Mouse (Mus musculus) T-cell, adult 2 months (primary cell): Measurements from ENCODE around the gene Cyp2t4.

ENCODE experiments used
- DNase-seq: peaks from one replicate; pipeline ENCODE4 v3.0.0; 2022; ENCODE audit warnings: low spot score

Gene Cyp2t4

DNA sequence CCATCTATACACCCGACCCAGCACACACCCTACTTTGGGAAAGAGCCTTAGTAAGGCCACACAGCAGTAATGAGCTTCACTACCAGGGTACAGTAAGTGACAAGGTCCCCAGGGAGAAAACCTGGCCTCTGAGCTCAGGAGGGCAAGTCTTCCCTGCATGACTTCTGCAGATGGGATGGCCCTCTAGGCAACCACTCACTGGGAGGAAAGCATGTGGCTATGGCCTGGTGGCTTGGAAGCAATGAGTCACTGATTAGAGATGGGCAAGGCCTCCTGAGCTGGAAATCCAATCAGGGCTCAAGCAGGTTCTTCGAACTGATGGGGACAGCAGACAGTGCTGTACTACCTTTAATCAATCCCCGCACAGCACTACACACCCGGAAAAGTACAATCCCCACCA, 8.2 kb downstream of the Cyp2t4 start:
- DNase-seq = no peak

DNA sequence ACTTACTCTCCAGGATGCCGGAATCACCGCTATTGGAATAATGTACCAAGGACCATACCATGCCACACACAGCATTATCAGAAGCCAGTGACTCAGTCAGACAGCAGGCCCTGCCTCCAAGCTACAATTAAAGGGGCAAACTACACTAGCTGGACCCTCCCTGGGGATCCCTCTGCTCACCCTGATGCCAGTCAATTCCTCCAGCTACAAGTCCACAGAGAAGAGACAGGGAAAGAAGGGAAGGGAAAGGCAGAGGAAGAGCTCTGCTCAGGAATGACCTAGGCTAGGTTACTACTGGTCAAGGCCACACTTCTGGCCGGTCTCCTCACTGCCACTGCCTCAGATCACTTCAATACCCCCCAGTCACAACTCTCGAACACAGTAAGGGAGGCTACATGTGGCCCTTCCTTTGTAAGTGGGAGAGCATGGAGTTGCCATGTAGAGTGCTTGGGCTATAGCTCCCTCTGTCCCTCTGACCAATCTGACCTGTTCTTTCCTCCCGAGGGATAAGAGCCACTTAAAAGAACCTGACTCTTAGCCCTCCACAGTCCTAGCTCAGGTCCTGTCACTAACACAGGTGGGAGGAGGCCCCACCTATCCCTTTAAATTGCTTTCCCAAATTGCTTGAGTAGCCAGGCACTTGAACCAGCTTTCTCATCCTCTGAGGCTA, 9.4 kb downstream of the Cyp2t4 start:
- DNase-seq = no peak

DNA sequence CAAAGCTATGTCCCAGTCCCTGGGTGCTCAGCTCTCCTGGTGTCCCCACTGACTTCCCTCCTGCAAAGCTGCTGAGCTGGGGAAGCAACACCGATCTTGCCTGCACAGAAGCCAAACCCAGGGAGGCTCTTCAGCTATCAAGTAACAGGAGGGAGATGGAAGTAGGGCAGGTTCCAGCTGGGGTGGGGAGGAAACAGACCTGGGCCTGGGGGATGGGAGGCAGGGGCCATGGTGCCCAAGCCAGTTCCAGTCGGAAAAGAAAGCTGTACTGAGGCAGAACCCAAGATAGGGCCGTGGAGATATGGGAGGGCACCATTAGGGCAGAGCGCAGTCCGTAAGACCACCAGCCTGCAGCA, 9.9 kb downstream of the Cyp2t4 start:
- DNase-seq = no peak

DNA sequence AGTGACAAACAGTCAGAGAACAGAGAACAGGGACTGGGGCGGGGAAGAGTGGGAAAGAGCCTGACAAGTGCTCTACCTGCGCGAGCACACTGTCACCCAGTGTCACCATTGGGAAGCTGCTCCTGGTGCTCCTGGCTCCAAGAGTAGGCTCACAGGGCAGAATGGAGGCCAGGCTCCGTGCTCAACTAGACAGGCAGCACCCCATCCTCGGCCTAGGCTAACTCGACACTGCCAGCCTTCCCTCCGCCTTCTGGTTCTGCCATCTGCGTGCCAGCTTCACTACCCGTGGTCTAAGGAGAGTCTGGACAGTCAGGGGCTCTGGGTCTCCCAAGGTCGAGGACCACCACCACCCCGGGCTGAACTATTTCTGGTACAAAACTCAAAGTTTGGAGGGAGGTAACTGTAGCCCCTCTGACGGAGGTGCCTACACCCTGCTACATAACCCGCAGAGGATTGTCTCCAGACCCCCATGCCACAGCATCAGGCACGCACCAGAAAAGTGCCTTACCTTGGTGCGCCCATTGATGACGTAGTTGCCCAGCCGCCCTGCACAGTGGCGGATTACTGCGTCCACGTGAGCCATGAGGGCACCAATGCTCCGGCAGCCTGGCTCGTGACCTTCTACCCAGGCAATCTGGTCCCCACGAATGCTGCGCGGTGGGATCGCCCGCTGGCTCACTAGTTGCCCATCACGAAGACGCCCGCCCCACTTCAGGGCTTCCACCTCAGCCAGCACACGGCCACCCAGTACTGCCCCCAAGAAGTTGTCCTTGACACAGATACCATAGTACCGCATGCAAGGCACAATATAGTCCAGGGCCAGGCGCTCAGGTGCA, 10.8 kb downstream of the Cyp2t4 start:
- DNase-seq = no peak

DNA sequence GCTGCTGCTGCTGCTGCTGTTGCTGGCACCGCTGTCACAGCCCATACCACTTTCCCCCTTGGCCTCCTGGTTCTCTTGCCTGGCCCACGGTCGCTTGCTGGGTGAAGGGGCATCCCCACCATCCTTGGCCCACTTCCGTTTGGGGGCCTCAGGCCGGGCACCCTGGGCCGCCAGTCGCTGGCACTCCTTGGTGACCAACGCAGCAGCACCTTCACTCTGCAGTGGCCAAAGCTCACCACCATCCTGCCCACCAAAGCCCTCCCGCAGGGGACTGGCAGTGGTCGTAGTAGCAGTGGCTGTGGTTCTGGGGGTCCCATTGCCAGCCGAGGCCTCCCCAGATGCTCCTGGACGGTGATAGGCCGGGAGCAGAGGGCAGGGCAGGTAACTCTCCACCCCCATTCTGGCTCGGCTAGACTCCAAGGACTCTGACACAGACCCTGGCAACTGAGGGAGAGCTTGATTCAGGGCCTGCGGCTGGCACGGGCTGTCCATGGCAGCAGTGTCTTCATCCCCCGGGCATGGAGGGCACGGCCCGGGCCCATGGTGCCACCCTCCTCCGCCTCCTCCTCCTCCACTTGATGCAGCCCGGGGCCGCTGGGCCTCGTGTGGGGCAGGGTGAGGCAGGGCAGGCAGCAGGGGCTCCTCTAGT, 11.6 kb downstream of the Cyp2t4 start:
- no peak for DNase-seq

DNA sequence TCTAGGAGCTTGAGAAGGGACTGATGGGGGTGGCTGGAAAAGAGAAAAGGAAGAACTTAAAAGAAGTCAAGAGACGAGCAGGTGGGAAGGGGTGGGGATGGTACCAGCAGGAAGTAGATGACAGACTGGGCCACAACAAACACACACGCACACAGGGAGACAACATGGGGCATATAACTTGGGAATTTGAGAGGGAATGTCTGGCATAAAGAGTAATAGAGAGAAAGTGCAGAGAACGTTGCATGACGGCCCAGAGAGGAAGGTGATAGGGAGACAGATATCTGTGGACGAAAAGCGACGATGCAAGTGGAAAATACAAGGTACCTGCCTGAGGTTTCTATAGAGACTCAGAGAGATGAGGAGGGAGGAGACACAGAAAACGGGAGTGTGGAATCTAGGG, 12.2 kb downstream of the Cyp2t4 start:
- DNase-seq = no peak

DNA sequence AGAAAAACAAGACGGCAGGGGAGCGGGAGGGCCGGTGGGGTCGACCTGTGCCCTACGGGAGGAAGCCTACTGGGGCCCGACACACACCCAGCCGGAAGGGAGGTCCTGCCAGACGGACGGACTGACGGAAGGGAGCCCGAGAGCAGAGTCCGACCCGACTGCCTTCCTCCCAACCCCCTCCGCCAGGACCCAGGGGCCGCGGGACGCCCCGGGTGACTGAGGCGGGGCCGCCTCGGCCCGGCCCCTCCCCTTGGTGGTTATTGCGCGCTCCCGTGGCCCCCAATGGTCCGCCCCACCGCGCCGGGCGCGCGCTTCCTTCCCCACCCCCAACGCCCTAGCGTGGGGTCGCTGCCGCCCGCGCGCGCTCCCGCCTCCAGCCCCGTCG, 12.7 kb downstream of the Cyp2t4 start:
- DNase-seq = peak; percentile 76

DNA sequence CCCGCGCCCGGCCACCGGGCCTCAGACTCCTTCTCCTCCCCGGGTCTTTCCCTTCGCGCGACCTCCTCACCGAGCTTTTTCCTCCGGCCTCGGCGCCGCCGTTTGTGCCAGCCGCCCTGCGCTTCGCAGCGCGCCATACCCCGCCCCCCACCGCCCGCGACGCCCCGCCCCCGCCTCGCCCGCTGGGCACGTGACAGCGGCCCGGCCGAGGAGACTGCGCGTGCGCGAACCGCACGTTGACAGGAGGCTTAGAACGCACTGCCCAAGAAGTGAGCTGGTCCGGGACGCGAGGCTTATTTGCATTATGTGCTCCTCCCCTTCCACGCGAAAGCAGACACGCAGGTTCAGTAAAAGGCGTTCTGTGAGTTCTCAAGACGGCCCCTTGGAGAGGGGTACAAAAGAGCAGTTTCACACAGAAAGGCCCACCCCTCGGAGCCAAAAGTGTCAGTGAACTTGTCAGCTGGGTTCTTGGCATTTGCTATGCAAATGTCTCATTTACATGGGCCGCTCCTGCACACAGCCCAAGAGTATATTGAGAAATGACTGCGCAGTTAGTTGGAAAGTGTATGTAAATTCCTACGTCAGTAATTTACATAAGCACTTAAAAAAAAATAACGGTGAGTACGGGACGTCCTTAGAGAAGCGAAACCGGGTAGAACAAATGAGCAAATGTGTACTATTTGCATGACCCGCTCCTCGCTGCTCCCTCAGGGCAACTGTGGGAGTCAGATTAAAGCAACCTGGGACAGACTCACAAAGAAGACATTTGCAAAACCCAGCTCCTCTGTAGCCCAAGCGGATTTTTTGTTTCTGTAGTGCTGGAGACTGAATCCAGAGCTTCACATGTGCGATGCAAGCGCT, 13.3 kb downstream of the Cyp2t4 start, which contains the start of gene Egln2:
Gene Egln2 (minus strand): TSS at position 189 of the 861 bp plus-strand sequence.
- peak; percentile 96 for DNase-seq

DNA sequence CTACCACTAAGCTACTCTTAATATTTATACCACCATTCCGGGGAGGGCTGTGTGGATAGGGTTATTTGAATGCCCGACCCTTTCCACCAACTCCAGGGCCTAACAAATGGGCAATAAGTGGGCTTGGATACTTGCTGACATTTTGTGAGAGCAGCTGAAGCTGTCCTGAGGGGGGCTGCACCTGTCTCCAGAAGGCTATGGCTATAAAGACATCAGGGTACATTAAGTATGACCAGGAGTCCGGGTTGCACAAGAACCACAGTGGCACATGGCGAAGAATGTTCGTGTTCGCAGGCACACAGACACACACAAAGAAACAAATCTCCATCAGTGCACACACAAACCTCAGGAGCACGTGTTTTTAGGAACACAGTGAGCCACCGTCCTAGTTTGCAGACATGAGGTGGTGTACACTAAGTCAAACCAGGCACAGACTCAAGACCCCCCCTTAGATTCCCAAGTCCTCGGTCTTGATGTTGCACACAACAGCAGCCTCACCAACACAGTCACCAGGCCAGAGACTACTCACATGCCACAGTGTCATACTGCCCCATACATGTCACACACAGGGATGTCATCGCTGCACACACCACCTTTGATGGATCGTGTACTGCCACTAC, 14.1 kb downstream of the Cyp2t4 start:
- DNase-seq = no peak

DNA sequence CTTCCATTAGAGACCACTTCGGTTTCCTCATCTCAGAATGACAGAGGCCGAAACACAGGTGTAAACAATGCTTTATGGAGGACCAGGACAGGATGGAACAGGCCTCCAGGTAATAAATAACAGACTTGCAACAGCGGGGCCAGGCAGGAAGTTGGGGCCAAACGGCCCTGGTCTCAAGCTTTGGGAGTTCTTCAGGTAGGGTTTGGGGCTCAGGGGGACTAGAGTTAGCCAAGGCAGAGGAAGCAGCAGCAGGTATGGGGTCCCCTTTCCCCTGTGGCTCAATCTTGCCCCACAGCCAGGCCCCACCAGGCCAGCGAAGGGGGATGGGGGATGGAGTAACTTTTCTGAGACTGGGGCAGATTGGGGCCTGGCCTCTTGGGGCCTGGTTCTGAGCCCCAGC, 14.9 kb downstream of the Cyp2t4 start:
- DNase-seq = no peak

DNA sequence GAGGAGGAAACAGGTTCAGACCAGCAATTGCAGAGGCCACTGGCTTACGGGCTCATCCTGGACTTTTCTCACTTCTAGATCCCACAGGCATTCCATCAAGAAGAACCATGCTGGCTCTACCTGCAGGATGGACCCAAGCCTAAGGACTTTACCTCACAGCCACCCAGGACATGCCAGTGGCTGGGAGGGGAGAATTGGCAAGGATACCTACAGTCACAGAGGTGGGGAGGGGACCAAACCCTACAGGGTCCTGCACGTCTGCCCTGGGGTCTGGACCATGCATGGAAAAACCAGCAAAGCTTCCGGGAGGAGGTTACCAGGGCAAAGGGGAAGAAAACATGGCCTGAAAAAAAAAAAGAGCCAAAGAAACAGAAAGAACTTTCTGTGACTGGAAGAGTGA, 17.5 kb downstream of the Cyp2t4 start:
- DNase-seq = no peak

DNA sequence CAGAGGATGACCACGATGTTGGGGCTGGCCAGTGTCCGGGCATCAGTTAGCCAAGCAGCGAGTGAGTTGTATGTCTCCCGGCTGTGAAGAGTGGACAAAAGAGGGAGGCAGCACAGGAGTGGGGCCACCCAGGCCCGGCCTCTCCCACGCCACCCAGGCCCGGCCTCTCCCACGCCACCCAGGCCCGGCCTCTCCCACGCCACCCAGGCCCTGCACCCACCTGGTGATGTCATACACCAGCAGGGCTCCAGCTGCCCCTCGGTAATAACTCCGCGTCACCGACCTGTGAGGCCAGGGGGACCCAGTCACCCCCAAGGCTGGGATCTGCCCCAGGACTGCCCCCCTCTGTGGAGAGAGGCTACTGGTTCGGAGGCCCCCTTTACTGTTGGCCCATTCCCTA, 21.0 kb downstream of the Cyp2t4 start:
- DNase-seq = no peak

DNA sequence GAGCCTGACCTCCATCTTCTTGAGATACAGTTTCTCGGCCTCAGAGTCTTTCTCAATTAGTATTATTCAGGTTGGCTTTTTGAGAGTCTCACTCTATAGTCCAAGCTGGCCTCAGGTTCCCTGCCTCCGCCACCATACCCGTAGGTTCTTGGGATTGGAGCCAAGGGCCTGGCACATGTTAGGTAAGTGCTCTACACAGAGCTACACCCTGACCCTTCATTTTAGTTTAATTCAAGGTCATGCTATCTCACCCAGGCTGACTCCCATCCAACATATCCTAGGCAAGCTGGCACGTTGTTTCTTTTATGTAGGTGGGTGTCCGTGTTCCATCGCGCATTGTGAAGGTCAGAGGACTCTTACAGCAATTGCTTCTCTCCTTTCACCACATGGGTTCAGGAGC, 21.4 kb downstream of the Cyp2t4 start:
- DNase-seq = no peak

DNA sequence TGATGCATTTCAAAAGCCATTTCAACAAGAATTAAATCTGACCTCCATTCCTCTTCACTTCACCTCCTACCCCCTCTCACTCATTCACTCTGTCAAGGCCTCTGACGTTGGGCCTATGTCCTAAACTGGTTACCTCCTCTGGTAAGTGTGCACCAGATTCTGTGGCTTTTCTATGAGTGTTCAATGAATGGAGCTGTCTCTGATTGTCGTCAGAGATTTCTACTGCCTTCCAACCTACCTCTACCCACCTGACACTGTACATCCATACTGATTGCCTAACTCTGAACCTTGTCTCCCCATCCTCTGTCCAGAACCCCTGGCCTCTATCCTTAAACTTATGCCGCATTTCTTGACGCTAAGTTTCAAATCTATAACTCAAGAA, 24.4 kb downstream of the Cyp2t4 start:
- DNase-seq = peak; percentile 23

DNA sequence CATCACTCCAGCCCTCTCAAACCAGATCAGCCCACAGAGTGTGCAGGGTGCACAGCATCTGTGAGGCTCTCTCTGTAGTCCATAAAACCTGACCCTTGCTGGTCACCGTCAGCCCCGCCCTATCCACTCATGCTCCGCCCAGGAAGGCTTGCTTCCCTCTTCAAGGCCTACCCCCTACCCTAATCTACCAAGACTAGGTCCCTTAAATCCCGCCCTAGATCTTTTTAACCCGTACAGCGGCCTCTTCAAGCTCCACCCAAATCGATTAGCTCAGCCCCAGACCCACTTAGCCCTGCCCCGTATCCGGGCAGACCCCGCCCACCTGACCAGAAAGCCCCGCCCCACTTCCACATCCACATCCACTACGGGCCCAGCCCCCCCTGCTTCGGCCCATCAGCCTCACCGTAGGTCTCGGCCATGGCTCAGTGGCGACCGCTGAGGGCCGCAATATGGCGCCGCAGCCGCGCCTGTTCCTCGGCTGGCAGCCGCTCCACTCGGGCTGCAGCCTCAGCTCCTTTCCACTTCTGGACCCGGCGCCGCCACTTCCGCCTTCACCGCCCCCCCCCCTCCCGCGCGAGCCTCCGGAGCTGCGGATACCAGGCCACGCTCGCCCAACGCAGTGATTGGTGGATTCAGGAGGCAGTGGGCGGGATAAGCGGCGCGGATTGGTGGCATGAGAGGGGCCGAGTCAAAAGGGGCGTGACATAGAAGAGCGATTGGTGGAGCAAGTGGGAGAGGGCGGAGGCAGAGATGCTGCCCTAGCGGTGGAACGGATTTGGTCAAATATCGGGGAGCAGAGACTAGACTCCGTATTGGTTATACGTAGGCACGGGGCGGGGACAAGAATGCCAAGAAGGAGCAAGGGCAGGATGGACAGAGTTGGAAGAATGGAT, 25.1 kb downstream of the Cyp2t4 start, which contains the start of gene Rab4b:
Gene Rab4b (minus strand): TSS at position 573 of the 893 bp plus-strand sequence.
- DNase-seq = peak; percentile 99

DNA sequence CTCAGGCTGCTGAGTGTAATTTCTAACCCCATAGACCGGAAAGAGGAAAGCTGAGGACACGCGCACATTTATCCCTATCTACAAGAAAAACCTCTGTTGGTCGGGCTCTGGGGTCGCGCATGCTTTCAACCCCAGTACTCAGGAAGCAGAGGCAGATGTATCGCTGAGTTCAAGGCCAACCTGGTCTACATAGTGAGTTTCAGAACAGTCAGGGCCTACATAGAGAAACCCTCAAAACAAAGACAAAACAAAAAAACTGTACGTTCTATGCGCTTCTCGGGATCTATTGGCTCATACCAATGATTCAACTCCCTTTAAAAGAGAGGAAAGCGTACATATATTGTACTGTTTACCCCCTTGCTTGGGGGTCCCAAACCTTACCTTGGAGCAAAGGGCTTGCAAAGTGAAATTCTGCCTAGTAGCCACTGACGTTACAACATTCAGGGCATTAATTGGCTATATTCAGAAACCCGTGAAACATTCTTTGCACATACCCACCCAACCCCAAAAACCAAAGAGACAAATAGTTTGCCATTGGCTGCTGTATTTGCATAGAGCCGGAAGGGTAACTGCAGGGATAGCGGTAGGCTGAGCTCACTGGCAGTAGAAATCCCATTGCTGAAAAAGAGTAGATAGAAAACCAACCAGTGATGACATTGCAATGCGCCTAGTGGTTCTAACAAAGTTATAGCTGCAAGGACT, 25.9 kb downstream of the Cyp2t4 start:
- no peak for DNase-seq

DNA sequence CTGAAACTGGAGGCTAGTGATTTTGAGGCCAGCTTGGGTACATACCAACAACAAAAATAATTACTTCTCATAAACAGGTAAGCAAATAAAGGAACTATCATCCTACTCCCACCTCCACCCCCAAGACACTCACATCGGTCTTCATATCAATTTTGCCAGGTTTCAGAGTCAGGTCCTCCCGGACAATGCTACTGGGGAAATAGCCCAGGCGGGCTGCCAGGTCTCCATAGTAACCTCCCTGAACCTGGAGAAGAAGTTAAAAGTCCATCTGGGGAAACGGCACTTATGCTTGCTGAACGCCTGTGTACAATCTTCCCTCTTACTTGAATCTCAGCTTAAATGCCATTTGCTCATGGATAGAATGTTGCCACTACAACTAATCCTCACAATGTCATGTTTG, 26.5 kb downstream of the Cyp2t4 start:
- no peak for DNase-seq

DNA sequence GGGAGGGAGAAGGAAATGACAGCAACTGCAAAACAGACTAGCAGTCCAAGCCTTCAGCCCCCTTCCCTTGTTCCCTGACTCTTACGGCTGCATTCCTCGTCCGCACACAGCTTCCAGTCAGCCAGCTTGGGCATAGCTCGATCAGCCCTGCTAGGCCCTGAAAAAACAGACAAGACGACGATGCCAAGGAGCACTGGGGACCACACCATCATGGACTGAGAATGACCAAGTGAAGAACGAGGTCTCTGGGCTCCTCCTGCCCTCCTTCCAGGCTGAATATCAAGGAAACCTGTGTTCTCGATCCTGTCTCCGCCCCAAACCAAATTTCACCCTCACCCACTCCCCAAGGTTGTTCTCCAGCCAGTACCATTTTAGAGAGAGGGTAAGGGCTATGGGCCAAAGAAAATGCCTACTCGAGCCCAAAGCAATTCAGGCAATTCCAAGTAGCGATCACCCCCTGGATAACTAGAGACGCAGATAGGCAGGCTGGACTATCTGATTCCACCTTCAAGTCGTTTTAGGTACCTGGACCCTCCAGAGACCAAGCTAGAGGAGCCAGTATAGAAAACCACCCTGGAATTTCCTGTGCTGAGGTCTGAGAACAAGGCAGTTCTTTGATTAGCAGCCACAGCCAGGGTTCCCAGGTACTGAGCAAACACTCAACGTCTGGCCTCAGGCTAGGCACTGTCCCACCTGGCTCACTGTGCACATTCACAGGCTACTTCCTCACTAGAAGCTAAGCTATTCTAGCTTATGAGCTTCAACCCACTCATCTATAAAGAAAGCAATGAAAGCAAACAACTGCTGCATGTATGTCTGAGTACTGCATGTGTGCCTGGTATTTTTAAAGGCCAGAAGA, 27.6 kb downstream of the Cyp2t4 start, which contains the start of the genes Gm21983 and Mia:
Gene Gm21983 (minus strand): TSS at position 250 of the 859 bp plus-strand sequence.
Gene Mia (minus strand): TSS at position 321 of the 859 bp plus-strand sequence.
- DNase-seq = no peak

DNA sequence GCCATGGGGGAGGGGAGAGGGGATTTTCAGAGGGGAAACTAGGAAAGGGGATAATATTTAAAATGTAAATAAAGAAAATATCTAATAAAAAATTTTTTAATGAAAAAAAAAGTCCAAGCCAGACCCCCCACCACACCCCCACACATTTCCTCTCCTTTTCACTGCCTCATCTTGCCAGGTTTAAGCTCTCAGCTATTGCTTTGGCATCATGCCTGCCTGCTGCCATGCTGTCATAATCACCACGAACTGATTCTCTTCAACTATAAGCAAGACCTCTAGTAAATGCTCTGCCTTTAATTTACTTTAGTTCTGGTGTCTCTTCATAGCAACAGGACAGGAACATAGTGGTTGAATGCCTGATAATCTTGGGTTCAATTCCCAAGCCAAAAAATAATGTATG, 29.0 kb downstream of the Cyp2t4 start:
- DNase-seq = no peak
